Mouse (Mus musculus): ENCODE results near the gene Cmtm2b. TPM values are rescaled to one million over a fixed set of nuclear protein-coding genes. Genes with fewer than 3 reads are reported as not detected.
A peak's percentile ranks its signal among the peaks of the same experiment; 100 is the strongest.

Cmtm2b gene
- total RNA-seq, 2 experiments from 2014 or later: not detected

DNA sequence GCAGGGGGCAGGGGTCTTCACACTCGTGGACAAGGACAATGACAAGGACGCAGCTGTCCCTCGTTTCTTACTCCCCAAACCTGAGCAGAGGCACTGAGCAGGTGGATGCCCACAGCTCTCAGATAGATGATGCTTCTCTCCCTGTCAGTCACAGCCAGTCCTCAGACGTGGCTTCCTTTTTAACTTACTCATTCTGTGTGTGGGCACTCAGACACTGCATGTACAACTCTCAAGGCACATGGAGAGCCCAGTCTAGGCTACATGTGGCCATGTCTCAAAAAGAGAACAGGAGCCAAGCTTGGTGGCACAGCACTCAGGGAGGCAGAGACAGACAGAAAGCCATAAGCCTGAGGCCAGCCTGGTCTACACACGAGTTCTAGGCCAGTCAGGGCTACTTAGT is 53.9 kb downstream of the Cmtm2b start:
- TF ChIP-seq CTCF (conservative IDR thresholded peaks at IDR 0.05): no peak
- no peak for DNase-seq (ENCODE audit: low spot score in 2 of 2)
- H3K27ac ChIP-seq: peak overlapping the region; percentile 43; the same call in 1 of the 2 replicates
- H3K4me3 ChIP-seq: no peak overlapping the region

DNA sequence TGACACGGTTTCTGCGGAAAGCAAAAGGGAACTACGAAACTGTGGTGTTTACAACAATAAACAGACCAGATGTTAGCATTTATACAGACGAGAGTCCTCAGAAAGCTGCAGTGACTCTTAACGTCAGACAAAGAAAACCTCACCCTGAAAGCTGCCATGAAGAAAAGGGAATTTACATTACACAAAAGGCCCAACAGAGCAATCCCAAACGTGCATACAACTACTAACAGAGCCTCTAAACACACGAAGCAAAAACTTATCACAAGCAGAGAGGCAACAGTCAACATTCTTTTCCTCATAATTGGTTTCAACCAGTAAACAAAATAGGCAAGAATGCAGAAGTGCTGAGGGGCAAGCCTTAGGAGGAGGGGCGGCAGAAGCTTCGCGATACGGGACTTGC is 54.6 kb downstream of the Cmtm2b start:
- DNase-seq (ENCODE audit: low spot score in 2 of 2): no peak
- no peak for TF ChIP-seq CTCF (conservative IDR thresholded peaks at IDR 0.05)
- H3K4me3 ChIP-seq: no peak overlapping the region
- no peak overlapping the region for H3K27ac ChIP-seq

DNA sequence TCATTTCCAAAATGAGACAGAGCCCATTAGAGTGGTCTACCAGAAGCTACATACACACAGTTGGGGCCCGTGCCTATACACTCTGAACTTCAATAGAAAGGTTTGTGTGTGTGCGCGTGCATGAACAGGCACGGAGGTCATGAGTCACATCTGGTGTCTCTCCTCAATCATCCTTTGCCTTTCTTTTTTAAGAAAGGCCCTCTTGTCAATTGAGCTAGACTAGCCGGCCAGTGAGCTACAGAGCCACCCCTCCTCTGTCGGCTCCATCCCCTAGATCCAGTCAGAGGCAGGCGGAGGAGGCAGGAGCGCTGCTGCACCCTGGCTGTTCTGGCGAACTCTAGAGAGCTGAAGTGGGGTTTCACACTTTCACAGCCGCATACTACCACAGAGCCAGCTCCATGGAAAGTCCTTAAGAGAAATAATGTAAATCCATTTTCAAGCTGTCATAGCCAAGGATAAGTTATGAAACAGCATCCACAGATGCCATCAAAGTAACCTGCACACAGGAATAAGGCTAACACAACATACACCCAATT is 57.3 kb downstream of the Cmtm2b start:
- no peak overlapping the region for H3K27ac ChIP-seq
- H3K4me3 ChIP-seq: no peak overlapping the region
- no peak for DNase-seq (ENCODE audit: low spot score in 2 of 2)
- TF ChIP-seq CTCF (conservative IDR thresholded peaks at IDR 0.05): no peak

DNA sequence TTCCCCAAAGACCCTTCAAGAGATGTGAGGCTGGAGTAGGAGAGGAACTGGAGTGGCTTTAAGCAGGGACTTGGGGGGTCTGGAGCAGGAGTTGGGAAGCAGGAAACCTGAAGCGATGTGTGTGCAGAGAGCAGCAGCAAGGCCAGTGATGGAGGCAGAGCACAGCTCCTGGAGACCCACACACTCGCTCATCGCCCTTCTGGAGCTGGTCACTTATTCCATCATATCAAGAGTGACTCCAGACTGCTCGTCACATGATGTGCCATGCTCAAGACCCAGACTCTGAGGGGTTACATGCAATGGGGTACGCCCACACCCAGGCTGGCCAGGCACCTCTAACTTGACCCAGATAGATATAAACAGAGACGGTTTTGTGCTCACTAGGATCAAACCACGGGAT is 58.2 kb downstream of the Cmtm2b start:
- no peak for DNase-seq (ENCODE audit: low spot score in 2 of 2)
- Histone ChIP-seq H3K4me3 (no peak overlapping the region), H3K27ac (no peak overlapping the region)
- no peak for TF ChIP-seq CTCF (conservative IDR thresholded peaks at IDR 0.05)

Other genes with a start within 250 kb of the Cmtm2b start
- 10 to 100 TPM in 1 of 2 experiments, 1 to 10 TPM in 1; 9.1 to 11.6 TPM for gene Cdh5, start 220.6 kb upstream of the Cmtm2b start, total RNA-seq (2021)
- gene Bean1, start 151.8 kb upstream of the Cmtm2b start, total RNA-seq (2021): 1 to 10 TPM; 5.3 to 5.4 TPM
- gene Tk2, start 73.7 kb upstream of the Cmtm2b start, total RNA-seq (2021): 10 to 100 TPM; 36.9 to 37.6 TPM
- 1 to 10 TPM; 8.0 to 8.7 TPM for gene Cklf, start 71.4 kb upstream of the Cmtm2b start, total RNA-seq (2021)
- not detected for gene Cmtm2a, start 29.0 kb upstream of the Cmtm2b start, total RNA-seq (2021)
- gene Gm45711, start 12.1 kb upstream of the Cmtm2b start, total RNA-seq (2021): not detected
- gene Cmtm1, start 12.1 kb upstream of the Cmtm2b start, total RNA-seq (2021): not detected
- not detected for gene Gm11020, start 663 bp upstream of the Cmtm2b start, total RNA-seq (2021)
- 10 to 100 TPM; 12.2 to 15.1 TPM for gene Cmtm3, start 17.2 kb downstream of the Cmtm2b start, total RNA-seq (2021)
- 10 to 100 TPM; 59.9 to 62.3 TPM for gene Cmtm4, start 73.6 kb downstream of the Cmtm2b start, total RNA-seq (2021)
- gene Dync1li2, start 120.8 kb downstream of the Cmtm2b start, total RNA-seq (2021): 100 to 1,000 TPM; 272 to 275 TPM
- gene Terb1, start 187.7 kb downstream of the Cmtm2b start, total RNA-seq (2021): 1 to 10 TPM in 1 of 2 experiments, under 1 TPM in 1; 0.76 to 1.0 TPM
- gene Nae1, start 212.4 kb downstream of the Cmtm2b start, total RNA-seq (2021): 10 to 100 TPM; 44.5 to 46.3 TPM
- gene Car7, start 212.5 kb downstream of the Cmtm2b start, total RNA-seq (2021): 10 to 100 TPM; 19.3 to 19.7 TPM

Measured in layer of hippocampus, adult 2 months (tissue).